Mouse (Mus musculus) cerebellum, postnatal 4 days (tissue): ENCODE data around the gene Prl7a1.

Source experiments
- DNase-seq, 2 experiments: peaks; one replicate each; pipeline ENCODE4 v3.0.0; 2022; ENCODE audit warnings: low spot score in 2 of 2, mixed read lengths in 1 of 2

The Prl7a1 gene

DNA sequence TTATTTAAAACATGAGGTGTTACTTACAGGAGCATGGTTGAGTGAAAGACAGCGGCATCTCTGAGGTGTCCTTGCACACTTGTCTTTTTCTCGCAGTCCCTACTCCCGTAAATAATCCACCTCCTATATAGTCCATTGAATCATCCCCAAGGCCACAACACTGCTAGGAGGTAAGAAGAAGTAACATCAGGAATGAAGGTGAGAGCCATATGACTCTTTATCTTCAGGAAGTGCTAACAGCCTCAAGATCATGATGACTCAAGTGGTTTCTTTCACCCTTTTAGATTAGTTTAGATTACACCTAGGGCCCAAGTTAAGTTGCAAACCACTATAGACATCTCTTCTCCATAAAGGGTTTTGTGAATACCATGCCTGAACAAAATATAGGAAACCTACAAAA lies at the start of gene Prl7a1:
Gene Prl7a1, minus strand, starts transcription at position 101 of the 400 bp plus-strand sequence.
- DNase-seq = no peak

DNA sequence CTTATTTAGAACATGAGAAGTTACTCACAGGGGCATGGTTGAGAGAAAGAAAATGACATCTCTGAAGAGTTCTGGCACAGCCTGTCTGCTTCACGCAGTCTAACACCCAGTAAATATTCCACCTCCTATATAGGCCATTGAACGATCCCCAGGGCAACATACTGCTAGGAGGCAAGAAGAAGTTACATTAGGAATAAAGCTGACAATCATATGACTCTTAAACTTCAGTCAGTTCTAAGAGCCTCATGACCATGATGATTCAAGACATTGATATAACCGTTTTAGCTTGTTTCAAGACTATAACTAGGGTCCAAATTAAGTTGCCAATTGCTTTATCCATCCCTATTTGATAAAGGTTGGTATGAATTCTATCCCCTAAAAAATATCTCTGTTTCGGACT lies 25.6 kb upstream of the Prl7a1 start, which contains the start of gene Prl7a2:
Gene Prl7a2, minus strand, starts transcription at position 101 of the 400 bp plus-strand sequence.
- DNase-seq = no peak

DNA sequence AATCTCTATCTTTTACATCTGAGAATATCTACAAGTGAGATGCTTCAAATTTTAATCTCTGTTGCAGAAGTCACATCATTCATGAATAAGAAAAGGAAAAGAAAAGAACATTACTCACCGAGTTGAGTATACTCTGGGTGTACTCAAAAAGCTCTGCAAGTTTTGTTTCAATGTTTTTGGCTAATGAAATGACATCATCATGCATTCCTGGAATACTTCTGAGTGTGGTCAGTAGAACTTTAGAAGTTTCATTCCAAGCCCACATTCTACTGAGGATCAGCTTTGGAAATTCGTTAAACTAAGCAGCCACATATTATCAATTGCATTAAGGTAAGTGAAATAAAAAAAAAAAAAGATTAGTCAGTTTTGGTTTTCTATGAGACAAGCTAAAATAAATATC lies 18.5 kb upstream of the Prl7a1 start:
- DNase-seq = no peak

DNA sequence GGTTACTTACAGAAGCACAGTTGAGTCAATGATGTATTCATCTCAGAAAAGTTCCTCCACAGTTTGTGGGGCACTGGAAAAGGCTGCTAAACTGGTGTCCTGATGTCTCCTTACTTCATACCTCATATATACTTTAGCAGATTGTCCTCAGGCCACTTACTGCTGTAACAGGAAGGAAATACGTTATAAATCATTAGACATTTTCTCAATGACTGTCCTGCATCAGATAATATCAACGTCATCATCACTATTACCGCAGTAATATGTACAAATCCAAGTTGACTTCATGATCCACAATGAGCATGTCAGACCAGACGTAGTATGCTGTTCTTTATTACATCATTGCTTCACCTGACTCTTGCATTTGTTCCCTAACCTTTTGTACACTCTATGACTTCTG lies 31.8 kb downstream of the Prl7a1 start, which contains the start of gene Prl7b1:
Gene Prl7b1, minus strand, starts transcription at position 101 of the 400 bp plus-strand sequence.
- DNase-seq = no peak
